Mouse (Mus musculus) intestine, embryonic 14.5 days (tissue): ENCODE measurements around the gene Dlec1. TPM values are rescaled to one million over a fixed set of nuclear protein-coding genes. Genes with fewer than 3 reads are reported as not detected.

ENCODE experiments used
- ATAC-seq: fragments of 200-750 bp; cut with Nextera tagmentation; replicated peaks from 2 replicates; pipeline ENCODE4 v1.8.0; 2017; ENCODE audit warnings: low read depth, moderate number of reproducible peaks, moderate TSS enrichment, moderate library complexity; ENCODE audit not compliant: low FRiP score, low TSS enrichment
- DNase-seq: peaks from one replicate; pipeline ENCODE4 v3.0.0-alpha.2; 2018; ENCODE audit warnings: low spot score
- H3K27ac ChIP-seq: fragments of 300-500 bp; sonication (generic); 2 replicates; pipeline ENCODE4 v1.5.1; 2014; ENCODE audit warnings: low read depth, mild to moderate bottlenecking, control low read depth
- H3K27me3 ChIP-seq: fragments of 300-500 bp; sonication (generic); replicated peaks from 2 replicates; pipeline ENCODE4 v1.6.1; 2014; ENCODE audit warnings: low read length, control low read depth; ENCODE audit not compliant: control insufficient read depth, insufficient read depth
- H3K36me3 ChIP-seq: fragments of 300-500 bp; sonication (generic); 2 replicates; pipeline ENCODE4 v1.6.1; 2014; ENCODE audit warnings: low read length, control low read depth; ENCODE audit not compliant: control insufficient read depth, insufficient read depth
- H3K4me1 ChIP-seq: fragments of 300-500 bp; sonication (generic); replicated peaks from 2 replicates; pipeline ENCODE4 v1.6.1; 2014; ENCODE audit warnings: low read length, control low read depth, mixed read lengths; ENCODE audit not compliant: control insufficient read depth, insufficient read depth
- H3K4me2 ChIP-seq: fragments of 300-500 bp; sonication (generic); 2 replicates; pipeline ENCODE4 v1.6.1; 2014; ENCODE audit warnings: low read length
- H3K4me3 ChIP-seq: fragments of 300-500 bp; sonication (generic); 2 replicates; pipeline ENCODE4 v1.5.1; 2014; ENCODE audit warnings: low read depth, low read length, control low read depth, mixed read lengths
- H3K9ac ChIP-seq: fragments of 300-500 bp; sonication (generic); 2 replicates; pipeline ENCODE4 v1.6.1; 2014; ENCODE audit warnings: mild to moderate bottlenecking, low read length
- H3K9me3 ChIP-seq: fragments of 300-500 bp; sonication (generic); 2 replicates; pipeline ENCODE4 v1.6.1; 2016; ENCODE audit warnings: low read length, control low read depth; ENCODE audit not compliant: control insufficient read depth
- WGBS: fragments of 180-500 bp; shearing (Covaris S2); extraction: QIAGEN DNeasy Blood & Tissue Kit; methylation state at CpG from one replicate; pipeline ENCODE4 v1.1.7; 2014; 5-methylcytosine and 5-hydroxymethylcytosine counted together
- polyA plus RNA-seq: library from polyadenylated mRNA; unstranded; fragments of >200 nt; fragmentation: Nextera tagmentation; extraction: Ambion mirVana; gene quantifications from 2 replicates; pipeline ENCODE4 v1.2.1, GENCODE M21; 2014

The Dlec1 gene
- 0.37 and 0.67 TPM in 2 replicates for polyA plus RNA-seq

DNA sequence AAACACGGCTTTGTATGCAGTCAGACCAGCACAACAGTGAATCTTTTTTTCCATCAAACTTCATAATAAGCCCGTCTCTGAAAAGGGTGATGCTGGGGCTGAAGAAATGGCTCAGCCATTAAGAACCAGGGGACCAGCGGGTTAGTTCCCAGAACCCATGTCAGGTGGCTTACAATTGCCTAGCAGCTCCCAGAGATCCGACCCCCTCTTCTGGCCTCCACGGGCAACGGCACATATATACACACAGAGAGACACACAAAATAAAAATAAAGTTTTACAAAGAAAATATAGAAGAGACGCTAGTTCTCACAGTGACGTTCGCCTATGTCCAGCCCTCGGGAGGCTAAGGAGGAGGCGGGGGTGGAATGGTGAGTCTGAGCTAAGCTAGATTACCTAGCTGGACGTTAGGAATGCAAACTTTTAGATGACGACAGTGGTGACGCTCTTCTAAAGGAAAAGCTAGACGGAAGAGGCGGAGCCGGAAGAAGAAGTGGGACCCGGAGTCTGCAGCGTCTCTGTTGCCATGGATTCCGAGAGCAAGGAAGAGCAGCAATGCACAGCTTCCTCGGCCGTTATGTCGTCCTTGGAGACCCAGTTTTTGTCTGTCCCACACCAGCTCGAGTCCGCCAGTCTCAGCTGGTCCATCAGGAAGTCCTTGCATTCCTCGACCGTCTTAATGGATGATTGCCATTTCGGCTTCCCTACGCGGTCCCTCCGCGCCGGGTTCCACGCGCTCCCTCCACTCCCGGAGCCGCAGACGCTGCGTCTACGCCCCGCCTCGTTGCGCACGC, at the start of gene Dlec1:
Dlec1 (plus strand) TSS at position 487 of the 791 bp plus-strand sequence.
- Histone ChIP-seq H3K4me3 (peak within 1 kb of the TSS; percentile 53), H3K4me2 (peak within 1 kb of the TSS; percentile 65), H3K4me1 (no peaks in the 10 kb centered on the region), H3K36me3 (no peaks in the 10 kb centered on the region), H3K27me3 (0 out of 2 replicates have a peak, but pooled peaks cover 7% of the 10 kb centered on the region), H3K9me3 (no peaks in the 10 kb centered on the region), H3K9ac (peak within 1 kb of the TSS; percentile 21; the same call in 1 of the 2 replicates), H3K27ac (0 out of 2 replicates have a peak within 1 kb of the TSS, but pooled peaks have one; percentile 24)
- ATAC-seq (peak; percentile 85), DNase-seq (peak; percentile 82)
- WGBS = 3% methylated on average over 44 of the region's 44 CpGs

DNA sequence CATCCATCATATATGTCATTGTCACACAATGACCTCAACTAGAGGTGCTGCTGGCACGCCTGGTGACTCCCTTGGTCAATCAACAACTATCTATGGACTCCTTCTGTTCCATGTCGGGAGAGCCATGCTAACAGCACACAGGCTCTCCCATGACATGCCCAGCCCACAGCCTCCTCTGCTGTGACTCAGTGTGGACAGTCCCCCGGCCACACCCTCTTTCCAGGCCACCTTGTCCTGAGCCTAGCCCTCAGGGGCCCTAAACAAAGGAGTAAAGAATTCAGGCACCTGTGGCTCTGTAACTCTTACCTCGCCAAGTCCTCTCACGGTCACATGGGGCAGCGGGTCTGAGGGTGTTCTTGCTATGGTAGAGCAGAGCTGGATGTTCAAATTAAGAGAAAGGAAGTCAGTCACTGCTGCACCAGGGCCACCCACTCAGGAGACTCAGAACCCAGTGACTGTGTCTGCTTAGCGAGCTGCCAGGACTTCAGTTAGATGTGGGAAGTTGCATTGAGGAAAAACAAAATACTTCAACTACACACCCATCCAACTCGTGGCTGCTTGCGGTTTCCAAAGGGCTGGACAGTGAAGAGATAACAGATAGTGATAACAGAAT, 48.2 kb upstream of the Dlec1 start:
- DNase-seq (no peak), ATAC-seq (no peak)
- peak overlapping the region; percentile 3; the same call in 1 of the 2 replicates for H3K4me2 ChIP-seq
- H3K36me3 ChIP-seq = no peaks in the 10 kb centered on the region
- H3K4me1 ChIP-seq = peaks cover 14% of the 10 kb centered on the region
- H3K4me3 ChIP-seq = no peak overlapping the region
- H3K27me3 ChIP-seq = no peaks in the 10 kb centered on the region
- H3K9ac ChIP-seq = no peak overlapping the region
- no peak overlapping the region for H3K27ac ChIP-seq
- H3K9me3 ChIP-seq = no peaks in the 10 kb centered on the region
- WGBS = 74% methylated on average over 9 of the region's 9 CpGs

GRCm38 (mm10) chr9:119055336-119055735, 46.9 kb upstream of the Dlec1 start:
- H3K9me3 ChIP-seq = no peaks in the 10 kb centered on the region
- H3K27me3 ChIP-seq = no peaks in the 10 kb centered on the region
- DNase-seq (no peak), ATAC-seq (no peak)
- no peak overlapping the region for H3K9ac ChIP-seq
- peaks cover 14% of the 10 kb centered on the region for H3K4me1 ChIP-seq
- 86% methylated on average over 4 of the region's 4 CpGs for WGBS
- H3K36me3 ChIP-seq = no peaks in the 10 kb centered on the region
- H3K4me3 ChIP-seq = no peak overlapping the region
- no peak overlapping the region for H3K4me2 ChIP-seq
- no peak overlapping the region for H3K27ac ChIP-seq

GRCm38 (mm10) chr9:119058245-119058644, 44.0 kb upstream of the Dlec1 start:
- Histone ChIP-seq H3K9me3 (no peaks in the 10 kb centered on the region), H3K4me3 (no peak overlapping the region), H3K9ac (no peak overlapping the region), H3K27ac (no peak overlapping the region), H3K36me3 (no peaks in the 10 kb centered on the region), H3K27me3 (no peaks in the 10 kb centered on the region), H3K4me2 (no peak overlapping the region), H3K4me1 (0 out of 2 replicates have a peak, but pooled peaks cover under 1% of the 10 kb centered on the region)
- DNase-seq = no peak
- ATAC-seq = no peak
- WGBS = 73% methylated on average over 7 of the region's 7 CpGs

DNA sequence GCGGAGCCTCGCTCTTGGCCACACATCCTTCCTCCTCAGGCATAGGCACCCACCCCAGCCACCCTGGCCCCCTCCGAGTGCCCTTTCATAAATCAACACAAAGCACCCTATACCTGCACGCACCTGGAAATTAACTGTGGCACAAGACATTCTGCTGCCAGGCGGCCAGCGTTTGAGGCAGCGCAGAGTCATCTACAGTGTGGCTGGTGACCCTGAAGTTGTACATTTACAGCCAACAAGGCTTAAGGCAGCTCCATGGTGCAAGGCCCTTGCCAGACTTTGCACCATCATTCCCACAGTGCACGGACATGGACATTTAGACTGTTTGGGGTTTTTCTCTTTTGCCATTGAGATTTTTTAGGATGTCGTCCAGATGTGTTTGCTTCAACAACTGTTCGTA, 41.6 kb upstream of the Dlec1 start:
- no peaks in the 10 kb centered on the region for H3K27me3 ChIP-seq
- 88% methylated on average over 10 of the region's 10 CpGs for WGBS

DNA sequence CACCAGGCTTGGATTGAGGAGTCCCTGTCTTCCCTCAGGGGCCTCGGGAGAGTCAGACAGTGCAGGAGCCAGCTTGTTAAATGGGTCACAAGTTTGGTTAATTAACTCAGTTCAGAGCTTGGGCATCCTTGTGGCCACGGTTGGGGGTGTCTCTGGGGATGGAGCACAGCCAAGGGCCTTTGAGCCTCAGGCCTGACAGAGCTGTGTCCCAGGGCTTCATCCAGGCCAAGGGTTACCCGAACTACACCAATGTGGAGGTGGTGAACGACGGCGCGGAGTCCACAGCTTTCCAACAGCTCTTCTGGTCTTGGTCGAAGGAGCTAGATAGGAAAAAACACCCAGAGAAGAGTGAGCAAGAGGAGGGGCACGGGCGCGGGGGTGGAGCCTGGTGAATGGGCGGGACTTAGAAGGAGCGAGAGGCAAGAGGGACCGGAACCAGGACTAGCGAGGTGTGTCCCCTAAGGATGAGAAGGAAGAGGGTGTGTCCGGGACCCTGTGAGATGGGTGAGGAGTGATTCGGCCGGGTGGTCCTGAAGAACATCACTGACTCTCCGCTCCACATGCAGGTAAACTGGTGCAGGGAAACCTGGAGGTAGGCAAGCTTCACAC, 39.1 kb upstream of the Dlec1 start:
- no peak for DNase-seq
- Histone ChIP-seq H3K36me3 (no peaks in the 10 kb centered on the region), H3K4me3 (no peak overlapping the region), H3K4me2 (peak overlapping the region; percentile 22; the same call in 1 of the 2 replicates), H3K27me3 (no peaks in the 10 kb centered on the region), H3K9me3 (no peaks in the 10 kb centered on the region), H3K9ac (no peak overlapping the region), H3K27ac (no peak overlapping the region), H3K4me1 (0 out of 2 replicates have a peak, but pooled peaks cover 8% of the 10 kb centered on the region)
- WGBS = 32% methylated on average over 19 of the region's 19 CpGs
- ATAC-seq = no peak

More for the DNA sequence above, 41.6 kb upstream of the Dlec1 start:
- no peak overlapping the region for H3K4me2 ChIP-seq
- H3K36me3 ChIP-seq = no peaks in the 10 kb centered on the region
- H3K9ac ChIP-seq = no peak overlapping the region
- no peak for ATAC-seq
- no peak overlapping the region for H3K27ac ChIP-seq
- no peak for DNase-seq
- H3K9me3 ChIP-seq = no peaks in the 10 kb centered on the region
- H3K4me3 ChIP-seq = no peak overlapping the region
- 0 out of 2 replicates have a peak, but pooled peaks cover 8% of the 10 kb centered on the region for H3K4me1 ChIP-seq

DNA sequence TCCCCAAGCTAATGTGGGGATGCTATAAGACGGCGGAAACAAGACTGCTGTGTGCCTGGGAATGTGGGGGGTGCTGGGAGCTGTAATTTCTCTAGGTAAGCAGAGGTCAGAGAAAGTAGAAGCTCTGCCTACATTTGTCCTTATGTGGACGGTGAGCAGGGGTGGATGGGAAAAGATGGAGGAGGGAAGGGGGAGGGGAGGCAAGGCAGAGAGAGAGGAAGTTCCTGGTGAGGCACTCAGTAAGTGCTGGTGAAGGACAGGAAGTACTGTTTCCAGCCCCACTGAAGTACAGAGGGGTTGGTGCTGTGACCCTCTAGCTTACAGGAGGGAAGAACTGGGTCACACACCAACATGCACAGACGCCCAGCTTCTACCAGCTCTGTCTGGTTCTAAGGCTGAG, 38.0 kb upstream of the Dlec1 start:
- Histone ChIP-seq H3K4me1 (0 out of 2 replicates have a peak, but pooled peaks cover 8% of the 10 kb centered on the region), H3K27me3 (no peaks in the 10 kb centered on the region), H3K36me3 (no peaks in the 10 kb centered on the region), H3K4me3 (no peak overlapping the region), H3K27ac (0 out of 2 replicates have a peak overlapping the region, but pooled peaks have one; percentile 16), H3K9ac (no peak overlapping the region), H3K9me3 (no peaks in the 10 kb centered on the region), H3K4me2 (no peak overlapping the region)
- WGBS = 59% methylated on average over 4 of the region's 4 CpGs
- DNase-seq = no peak
- no peak for ATAC-seq

DNA sequence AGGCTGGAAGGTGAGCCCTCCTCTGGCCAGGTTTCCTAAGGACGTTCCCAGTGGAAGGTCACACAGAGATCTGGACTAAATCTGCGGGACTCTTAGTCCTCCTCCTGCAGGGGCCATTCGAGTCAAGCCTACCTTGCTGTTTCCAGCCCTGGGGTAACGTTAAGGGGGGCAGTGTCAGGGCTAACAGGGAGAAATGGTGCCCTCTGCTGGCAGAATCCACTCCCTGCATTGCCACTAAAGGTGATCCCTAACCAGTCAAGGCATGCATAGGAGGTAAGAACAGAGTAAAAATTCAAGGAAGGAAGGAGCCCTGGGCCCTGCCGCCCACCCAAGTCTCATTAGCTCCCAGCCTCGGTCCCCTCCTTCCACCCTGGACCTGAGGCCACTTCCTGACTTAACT, 34.7 kb upstream of the Dlec1 start:
- Histone ChIP-seq H3K27me3 (no peaks in the 10 kb centered on the region), H3K36me3 (peaks cover 15% of the 10 kb centered on the region), H3K4me3 (no peak overlapping the region), H3K9me3 (no peaks in the 10 kb centered on the region), H3K9ac (no peak overlapping the region), H3K4me2 (no peak overlapping the region), H3K4me1 (0 out of 2 replicates have a peak, but pooled peaks cover 8% of the 10 kb centered on the region), H3K27ac (no peak overlapping the region)
- WGBS = 1% methylated on average over 6 of the region's 6 CpGs
- DNase-seq = peak; percentile 93
- ATAC-seq = no peak; the same call in 1 of the 2 replicates
